Mouse (Mus musculus): ENCODE data around the gene Degs1. TPM values are rescaled to one million over a fixed set of nuclear protein-coding genes. Genes with fewer than 3 reads are reported as not detected.

Degs1 gene
- polyA plus RNA-seq, 1 experiment from 2014 or later, result 139 TPM

DNA sequence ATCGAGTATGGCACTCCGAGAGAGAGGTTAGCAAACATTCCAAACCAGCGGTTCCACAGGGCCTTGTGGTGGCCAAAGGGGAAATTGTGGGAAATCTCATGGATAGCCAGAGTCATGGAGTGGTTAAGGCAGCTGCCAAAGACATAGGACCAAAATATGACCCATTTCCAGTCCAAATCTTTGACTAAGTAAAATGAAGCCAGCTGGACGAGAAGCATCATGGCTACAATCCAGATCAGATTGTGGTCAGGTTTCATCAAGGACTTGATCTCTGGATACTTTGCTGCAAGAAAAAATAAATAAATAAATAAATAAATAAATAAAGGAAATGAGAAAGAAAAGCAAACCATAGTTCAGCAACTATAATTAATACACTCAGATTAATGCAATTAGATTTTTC, 3.2 kb downstream of the Degs1 start:
- Histone ChIP-seq H3K27ac (no peak overlapping the region), H3K9ac (no peak overlapping the region), H3K9me3 (no peaks in the 10 kb centered on the region), H3K4me1 (peaks cover 15% of the 10 kb centered on the region), H3K4me3 (replicated peaks) (no peak overlapping the region), H3K36me3 (peaks cover 29% of the 10 kb centered on the region; the same call in 1 of the 2 replicates), H3K27me3 (replicated peaks) (no peaks in the 10 kb centered on the region), H3K4me2 (no peak overlapping the region)
- no peak for ATAC-seq (ENCODE audit: insufficient read depth, low FRiP score, low read depth)
- WGBS, result 92% methylated on average over 4 of the region's 4 CpGs

DNA sequence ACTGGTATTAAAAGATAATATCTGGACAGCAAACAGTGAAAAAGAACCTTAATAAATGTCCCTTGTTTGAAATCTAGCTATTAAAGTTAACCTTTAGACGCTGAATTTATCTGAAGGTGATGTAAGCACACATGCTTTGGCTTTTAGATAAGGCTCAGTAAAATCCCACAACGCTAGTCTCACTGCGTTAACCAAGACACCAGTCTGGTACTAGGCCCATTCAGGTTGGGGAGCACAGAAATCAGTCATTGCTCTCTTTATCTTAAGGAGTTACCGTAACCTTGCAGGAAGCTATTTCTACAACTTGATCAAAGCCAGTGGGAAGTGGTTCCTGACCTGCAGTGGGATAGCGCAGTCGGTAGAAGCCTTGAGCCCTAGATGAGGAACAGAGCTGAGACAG, 7.5 kb downstream of the Degs1 start:
- no peak for ATAC-seq (ENCODE audit: insufficient read depth, low FRiP score, low read depth)
- Histone ChIP-seq H3K27ac (no peak overlapping the region), H3K9ac (no peak overlapping the region), H3K27me3 (replicated peaks) (no peaks in the 10 kb centered on the region), H3K4me3 (replicated peaks) (no peak overlapping the region), H3K4me2 (no peak overlapping the region), H3K4me1 (peaks cover 4% of the 10 kb centered on the region; the same call in 1 of the 2 replicates), H3K36me3 (peaks cover 29% of the 10 kb centered on the region; the same call in 1 of the 2 replicates), H3K9me3 (no peaks in the 10 kb centered on the region)
- 83% methylated on average over 6 of the region's 6 CpGs for WGBS

DNA sequence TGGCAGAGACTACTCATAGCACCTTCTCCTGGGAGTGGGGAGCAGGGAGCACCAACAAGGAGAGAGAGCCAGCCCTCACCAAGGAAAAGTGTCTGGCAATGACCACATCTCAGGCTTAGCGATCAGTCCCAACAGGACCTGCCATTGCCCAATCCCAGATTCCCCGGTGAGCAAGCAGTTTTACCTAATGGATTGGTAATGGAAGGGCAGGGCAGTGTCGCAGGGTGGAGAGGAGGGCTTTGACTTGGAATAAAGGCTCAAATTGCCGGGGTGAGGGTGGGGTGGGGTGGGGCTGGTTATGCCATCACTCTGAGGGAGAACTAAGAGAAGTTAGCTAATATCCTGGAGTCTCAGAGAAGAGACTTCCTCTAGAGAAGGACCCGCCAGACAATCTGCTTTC, 11.0 kb downstream of the Degs1 start:
- Histone ChIP-seq H3K9me3 (no peaks in the 10 kb centered on the region), H3K36me3 (peaks cover 6% of the 10 kb centered on the region; the same call in 1 of the 2 replicates), H3K27me3 (replicated peaks) (no peaks in the 10 kb centered on the region), H3K27ac (no peak overlapping the region), H3K4me2 (no peak overlapping the region), H3K4me1 (peaks cover 2% of the 10 kb centered on the region; the same call in 1 of the 2 replicates), H3K4me3 (replicated peaks) (no peak overlapping the region), H3K9ac (no peak overlapping the region)
- ATAC-seq (ENCODE audit: insufficient read depth, low FRiP score, low read depth), result no peak
- WGBS, result 69% methylated on average over 5 of the region's 5 CpGs

DNA sequence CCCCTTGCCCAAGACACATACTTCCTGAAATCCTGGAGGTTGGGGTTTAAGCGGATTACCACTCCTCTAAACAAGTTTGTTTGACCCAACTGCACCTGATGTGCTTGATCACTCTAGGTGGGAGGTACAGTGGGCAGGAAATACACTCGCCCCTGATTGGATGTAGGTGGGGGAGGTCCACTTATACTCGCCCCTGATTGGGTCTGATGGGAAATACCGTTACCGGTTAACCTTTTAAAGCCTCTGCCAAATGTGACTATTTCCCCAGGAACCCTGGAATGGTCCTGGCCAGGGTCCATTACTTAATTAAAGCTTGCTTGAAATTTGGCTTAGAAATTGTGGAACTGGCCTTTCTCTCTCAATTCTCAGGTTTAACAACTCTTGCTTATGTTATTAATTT, 11.5 kb downstream of the Degs1 start:
- Histone ChIP-seq H3K27me3 (replicated peaks) (no peaks in the 10 kb centered on the region), H3K9me3 (no peaks in the 10 kb centered on the region), H3K9ac (no peak overlapping the region), H3K4me3 (replicated peaks) (no peak overlapping the region), H3K4me1 (peaks cover 2% of the 10 kb centered on the region; the same call in 1 of the 2 replicates), H3K4me2 (no peak overlapping the region), H3K36me3 (0 out of 2 replicates have a peak, but pooled peaks cover 5% of the 10 kb centered on the region), H3K27ac (no peak overlapping the region)
- no peak for ATAC-seq (ENCODE audit: insufficient read depth, low FRiP score, low read depth)
- WGBS, result 81% methylated on average over 5 of the region's 5 CpGs

DNA sequence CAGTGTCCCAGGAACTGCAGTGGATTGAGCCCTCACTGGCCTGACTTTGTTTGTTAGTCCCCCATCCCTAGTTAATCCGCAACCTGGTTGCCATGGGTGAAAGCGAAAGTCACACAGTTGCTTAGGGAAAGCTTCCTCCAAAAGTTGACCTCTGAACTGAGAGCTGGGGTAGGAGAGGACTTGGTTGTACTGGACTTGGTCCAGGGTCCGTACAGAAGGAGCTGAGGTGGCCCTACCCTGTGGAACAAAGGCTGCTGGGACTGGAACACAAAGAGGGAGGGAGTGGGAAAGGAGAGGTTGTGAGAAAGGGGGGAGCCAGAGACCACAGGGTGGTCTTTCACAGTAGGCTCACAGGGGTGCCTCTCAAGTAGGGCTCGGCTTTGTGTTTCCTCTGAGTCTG, 14.3 kb downstream of the Degs1 start:
- no peak overlapping the region for H3K4me2 ChIP-seq
- no peak overlapping the region for H3K27ac ChIP-seq
- WGBS, result 62% methylated on average over 4 of the region's 4 CpGs
- H3K9me3 ChIP-seq, result no peaks in the 10 kb centered on the region
- peak; percentile 53; the same call in 1 of the 2 replicates for ATAC-seq (ENCODE audit: insufficient read depth, low FRiP score, low read depth)
- no peak overlapping the region for H3K4me3 ChIP-seq (replicated peaks)
- no peak overlapping the region for H3K9ac ChIP-seq
- H3K27me3 ChIP-seq (replicated peaks), result no peaks in the 10 kb centered on the region
- no peaks in the 10 kb centered on the region for H3K36me3 ChIP-seq
- peaks cover under 1% of the 10 kb centered on the region; the same call in 1 of the 2 replicates for H3K4me1 ChIP-seq

DNA sequence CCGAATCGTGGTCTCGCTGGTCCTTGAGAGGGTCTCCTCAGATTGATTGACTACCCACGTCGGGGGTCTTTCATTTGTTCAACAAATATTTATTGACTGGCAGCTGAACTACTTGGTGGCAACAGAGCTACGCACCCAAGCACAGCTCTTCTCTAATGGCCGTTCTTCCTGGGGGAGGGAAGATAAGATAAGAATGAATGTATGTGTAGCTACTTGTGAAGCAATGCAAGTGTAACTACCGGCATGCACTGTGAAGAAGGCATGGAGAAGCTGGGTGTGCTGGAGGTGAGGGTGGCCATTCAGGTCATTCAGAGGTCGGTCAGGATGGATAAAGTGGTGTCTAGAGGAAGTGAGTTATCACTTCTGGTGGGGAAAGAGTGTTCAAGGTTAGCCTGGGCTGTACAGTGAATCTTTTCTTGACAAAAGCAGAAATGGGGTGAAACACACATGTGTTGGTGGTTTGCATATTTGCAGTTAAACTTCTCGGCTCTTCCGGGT, 16.5 kb downstream of the Degs1 start:
- Histone ChIP-seq H3K27ac (no peak overlapping the region), H3K4me3 (replicated peaks) (no peak overlapping the region), H3K9me3 (no peaks in the 10 kb centered on the region), H3K36me3 (no peaks in the 10 kb centered on the region), H3K4me2 (no peak overlapping the region), H3K4me1 (no peaks in the 10 kb centered on the region), H3K27me3 (replicated peaks) (no peaks in the 10 kb centered on the region), H3K9ac (no peak overlapping the region)
- no peak for ATAC-seq (ENCODE audit: insufficient read depth, low FRiP score, low read depth)
- 68% methylated on average over 11 of the region's 11 CpGs for WGBS

DNA sequence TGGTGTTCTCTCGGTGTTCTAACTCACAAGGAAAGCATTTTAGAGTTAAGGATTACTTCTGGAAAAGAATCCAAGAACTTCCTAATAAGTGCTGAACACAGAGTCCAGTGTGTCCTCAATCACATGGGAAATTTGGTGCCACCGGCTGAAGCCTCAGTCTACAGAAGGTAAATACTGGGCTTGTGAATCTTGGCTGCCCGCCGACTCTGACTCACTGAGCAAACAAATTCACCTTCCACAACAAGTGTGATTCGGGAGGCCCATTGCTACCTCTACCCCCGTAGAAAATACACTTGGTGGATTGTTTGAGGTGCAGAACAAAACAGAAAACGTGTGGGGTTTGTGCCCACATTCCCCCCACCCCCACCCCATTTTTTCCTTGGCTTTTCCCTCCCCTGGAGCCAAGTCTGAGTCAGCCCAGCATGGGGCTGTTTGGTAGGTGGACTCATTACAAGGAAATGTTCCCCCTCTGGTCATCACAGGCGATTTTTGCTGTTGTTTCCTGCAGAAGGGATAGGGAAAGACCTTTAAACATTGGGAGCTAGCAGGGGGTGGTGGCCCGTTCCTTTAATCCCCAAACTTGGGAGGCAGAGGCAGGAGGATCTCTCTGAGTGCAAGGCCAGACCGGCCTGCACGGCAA, 26.4 kb downstream of the Degs1 start:
- H3K27ac ChIP-seq, result peak overlapping the region; percentile 73
- WGBS, result 66% methylated on average over 11 of the region's 11 CpGs
- peak; percentile 93 for ATAC-seq (ENCODE audit: insufficient read depth, low FRiP score, low read depth)

DNA sequence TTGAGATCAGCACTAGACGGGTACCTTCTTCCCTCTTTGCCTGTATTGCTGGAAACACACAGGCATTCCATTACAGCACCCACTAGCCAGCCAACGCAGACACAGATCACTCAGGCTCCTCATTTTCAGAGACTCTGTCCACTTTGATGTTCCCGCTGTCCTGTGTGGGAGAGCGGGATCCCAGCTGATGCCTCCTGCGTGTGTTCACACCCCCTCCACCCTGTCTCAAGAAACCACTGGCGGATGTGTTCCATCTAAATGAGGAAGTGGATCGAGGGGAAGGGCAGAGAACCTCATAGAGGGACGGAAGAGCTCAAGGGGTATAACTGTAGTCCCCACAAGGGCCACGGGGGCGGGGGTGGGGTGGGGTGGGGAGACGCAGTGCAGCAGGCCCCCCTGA, 27.6 kb downstream of the Degs1 start:
- Histone ChIP-seq H3K4me3 (replicated peaks) (no peak overlapping the region), H3K4me2 (no peak overlapping the region), H3K9ac (no peak overlapping the region), H3K27me3 (replicated peaks) (no peaks in the 10 kb centered on the region), H3K4me1 (peaks cover 6% of the 10 kb centered on the region; the same call in 1 of the 2 replicates), H3K27ac (no peak overlapping the region), H3K9me3 (no peaks in the 10 kb centered on the region), H3K36me3 (no peaks in the 10 kb centered on the region)
- WGBS, result 78% methylated on average over 11 of the region's 11 CpGs
- peak; percentile 17; the same call in 1 of the 2 replicates for ATAC-seq (ENCODE audit: insufficient read depth, low FRiP score, low read depth)

More for the DNA sequence above, 26.4 kb downstream of the Degs1 start:
- no peak overlapping the region for H3K9ac ChIP-seq
- no peak overlapping the region for H3K4me2 ChIP-seq
- no peaks in the 10 kb centered on the region for H3K9me3 ChIP-seq
- no peaks in the 10 kb centered on the region for H3K27me3 ChIP-seq (replicated peaks)
- no peaks in the 10 kb centered on the region for H3K36me3 ChIP-seq
- no peak overlapping the region for H3K4me3 ChIP-seq (replicated peaks)
- H3K4me1 ChIP-seq, result peaks cover 6% of the 10 kb centered on the region; the same call in 1 of the 2 replicates

DNA sequence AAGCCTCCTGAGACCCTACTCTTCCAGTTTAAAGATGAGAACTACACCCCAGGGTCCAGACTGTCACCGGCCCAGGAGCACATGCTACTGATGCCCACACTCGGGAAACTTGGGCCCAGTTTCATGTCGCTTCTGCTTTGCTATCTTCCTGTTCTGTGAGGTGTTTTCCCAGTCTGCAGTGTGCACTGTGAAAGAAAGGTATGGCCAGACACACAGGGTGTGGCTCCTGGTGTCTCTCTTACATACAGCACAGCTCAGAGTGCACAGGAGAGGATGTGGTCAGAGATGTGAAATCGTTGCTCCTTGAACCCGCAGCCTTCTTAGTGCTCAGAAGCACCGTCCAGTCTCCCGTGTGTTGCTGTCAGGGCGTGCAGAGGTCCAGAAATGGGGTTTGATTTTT, 28.0 kb downstream of the Degs1 start:
- Histone ChIP-seq H3K4me2 (no peak overlapping the region), H3K27ac (no peak overlapping the region), H3K27me3 (replicated peaks) (no peaks in the 10 kb centered on the region), H3K36me3 (no peaks in the 10 kb centered on the region), H3K4me1 (peaks cover 6% of the 10 kb centered on the region; the same call in 1 of the 2 replicates), H3K9me3 (no peaks in the 10 kb centered on the region), H3K4me3 (replicated peaks) (no peak overlapping the region), H3K9ac (no peak overlapping the region)
- no peak for ATAC-seq (ENCODE audit: insufficient read depth, low FRiP score, low read depth)
- WGBS, result 79% methylated on average over 8 of the region's 8 CpGs

DNA sequence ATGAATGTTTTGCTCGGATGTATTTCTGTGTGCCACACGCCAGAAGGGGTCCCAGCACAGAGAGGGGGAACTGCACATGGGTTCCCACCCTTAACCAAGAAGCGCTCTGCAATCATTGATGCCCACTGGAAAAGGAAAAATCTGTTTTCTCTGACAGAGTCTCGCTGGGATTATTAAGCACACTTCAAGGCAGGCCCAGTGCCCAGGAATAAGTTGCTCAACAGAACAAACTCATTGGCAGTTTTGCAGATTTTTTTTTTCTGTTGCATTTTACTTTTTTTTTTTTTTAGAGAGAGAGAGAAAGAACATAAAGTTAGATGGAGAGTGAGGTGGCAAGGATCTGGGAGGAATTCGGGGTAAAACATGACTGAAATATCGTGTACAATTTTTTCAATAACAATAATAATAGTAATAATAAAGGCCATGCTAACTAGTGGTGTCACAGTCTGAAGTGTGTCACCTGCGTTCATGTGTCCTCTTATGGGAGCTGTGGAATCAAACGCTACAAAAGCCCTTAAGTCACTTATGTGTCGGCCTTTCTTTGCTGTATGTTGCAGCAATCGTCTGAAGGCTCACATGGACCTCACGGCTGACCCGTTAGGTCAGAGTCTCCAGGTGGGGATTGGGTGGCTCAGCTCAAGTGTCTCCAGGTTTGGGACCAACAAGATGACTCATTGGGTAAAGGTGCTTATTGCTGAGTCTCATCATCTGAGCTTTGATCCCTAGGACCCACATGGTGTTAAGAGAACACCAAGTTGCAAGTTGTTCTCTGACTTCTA, 28.7 kb downstream of the Degs1 start:
- Histone ChIP-seq H3K4me1 (peaks cover 6% of the 10 kb centered on the region; the same call in 1 of the 2 replicates), H3K36me3 (no peaks in the 10 kb centered on the region), H3K27me3 (replicated peaks) (no peaks in the 10 kb centered on the region), H3K9ac (no peak overlapping the region), H3K4me2 (no peak overlapping the region), H3K27ac (no peak overlapping the region), H3K9me3 (no peaks in the 10 kb centered on the region), H3K4me3 (replicated peaks) (no peak overlapping the region)
- ATAC-seq (ENCODE audit: insufficient read depth, low FRiP score, low read depth), result no peak
- whole genome bisulfite sequencing, result 90% methylated on average over 12 of the region's 12 CpGs

DNA sequence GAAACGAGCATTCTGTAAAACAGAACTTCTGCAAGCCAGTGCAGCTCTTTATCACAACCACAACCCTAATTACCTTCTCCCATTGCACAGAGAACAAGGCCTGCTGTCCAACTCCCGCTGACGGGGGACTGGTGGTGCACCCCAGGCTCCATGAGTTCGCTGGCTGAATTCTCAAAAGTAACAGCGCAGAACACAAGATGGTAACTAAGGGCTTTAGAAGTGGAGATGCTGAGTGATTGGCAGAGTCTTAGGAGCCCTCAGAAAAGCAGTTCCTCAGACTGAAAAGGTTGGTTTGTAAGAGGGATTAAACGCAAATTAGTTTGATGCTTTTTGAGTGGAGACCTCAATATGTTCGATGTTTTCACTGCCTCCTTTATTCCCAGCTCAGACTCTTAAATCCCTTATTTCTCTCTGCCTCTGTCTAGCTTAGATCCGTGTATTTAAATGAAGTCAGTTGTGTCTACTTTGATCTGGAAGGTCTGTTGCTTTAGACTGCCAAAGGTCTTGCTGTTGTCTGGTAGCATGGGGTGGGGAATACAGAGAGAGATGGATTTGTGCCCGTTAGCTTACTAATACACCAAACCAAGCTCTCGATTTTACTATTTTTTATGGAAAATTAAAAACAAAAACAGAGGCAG, 30.0 kb downstream of the Degs1 start:
- Histone ChIP-seq H3K27ac (no peak overlapping the region), H3K9me3 (no peaks in the 10 kb centered on the region), H3K4me2 (no peak overlapping the region), H3K9ac (no peak overlapping the region), H3K4me1 (peaks cover 6% of the 10 kb centered on the region; the same call in 1 of the 2 replicates), H3K36me3 (no peaks in the 10 kb centered on the region), H3K27me3 (replicated peaks) (no peaks in the 10 kb centered on the region), H3K4me3 (replicated peaks) (no peak overlapping the region)
- no peak for ATAC-seq (ENCODE audit: insufficient read depth, low FRiP score, low read depth)
- 84% methylated on average over 10 of the region's 10 CpGs for WGBS
